ENCODE assay signal across 15 mouse cellular contexts in the genomic region with DNA sequence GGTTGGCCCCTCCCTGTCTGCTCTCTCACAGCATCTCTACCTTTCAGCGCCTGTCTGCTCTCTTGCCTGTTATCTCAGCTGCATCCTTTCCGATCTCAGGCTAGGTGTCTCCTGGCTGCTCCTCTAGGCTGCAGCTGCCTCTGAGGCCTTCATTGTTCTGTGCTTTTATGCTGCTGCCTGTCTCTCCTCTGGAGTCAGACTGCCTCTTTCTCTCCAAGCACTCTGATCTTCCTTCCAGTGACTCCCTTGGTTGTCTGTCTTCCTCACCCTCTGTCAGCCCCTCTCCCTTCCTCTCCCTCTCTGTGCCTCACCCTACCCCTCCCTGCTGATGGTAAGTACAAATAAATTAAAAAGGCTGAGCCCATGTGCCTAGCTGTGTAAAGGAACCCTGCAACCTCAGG.
DNase-seq lines count a peak whose midpoint lies in the region; ATAC-seq and TF ChIP-seq lines count a peak whose summit lies in the region.
"Had no signal": no experiment of that assay in that cellular context is flagged by ENCODE, and none has a peak within 500 bp of the region (broad histone marks: within the 10 kb centered on the region; RNA-seq: fewer than 3 reads in every experiment).

No protein-coding gene starts in this region.

- H3K4me1 ChIP-seq in embryonic facial prominence, embryonic 11.5 days (ENCODE audit: control insufficient read depth, insufficient read depth, low read length): no peaks in the 10 kb centered on the region; the same call in 1 of the 2 replicates
- peaks cover 32% of the 10 kb centered on the region for H3K4me1 ChIP-seq in forebrain, embryonic 14.5 days (ENCODE audit: control insufficient read depth, insufficient read depth, low read length)
- H3K4me1 ChIP-seq in hindbrain, postnatal 0 days (ENCODE audit: insufficient read depth, low read length): peaks cover 14% of the 10 kb centered on the region
- H3K4me1 ChIP-seq in neural tube, embryonic 13.5 days (replicated peaks): peaks cover 53% of the 10 kb centered on the region

- WGBS in embryonic facial prominence, embryonic 11.5 days: 8% methylated on average over 2 of the region's 2 CpGs
- 0% methylated on average over 2 of the region's 2 CpGs for WGBS in forebrain, embryonic 14.5 days
- 4% methylated on average over 2 of the region's 2 CpGs for WGBS in hindbrain, postnatal 0 days
- 15% methylated on average over 2 of the region's 2 CpGs for WGBS in neural tube, embryonic 13.5 days

- no peaks in the 10 kb centered on the region for H3K36me3 ChIP-seq in embryonic facial prominence, embryonic 11.5 days (replicated peaks; ENCODE audit: control insufficient read depth, insufficient read depth, low read depth, low read length)
- H3K36me3 ChIP-seq in forebrain, embryonic 14.5 days (ENCODE audit: control insufficient read depth, insufficient read depth, low read length): no peaks in the 10 kb centered on the region
- H3K36me3 ChIP-seq in hindbrain, postnatal 0 days (ENCODE audit: insufficient read depth, low read length): no peaks in the 10 kb centered on the region
- no peaks in the 10 kb centered on the region for H3K36me3 ChIP-seq in neural tube, embryonic 13.5 days
- H3K36me3 ChIP-seq: limb, embryonic 15.5 days had no signal

- no peak overlapping the region for H3K9ac ChIP-seq in embryonic facial prominence, embryonic 11.5 days (replicated peaks; ENCODE audit: low read length)
- peak overlapping the region; percentile 51 for H3K9ac ChIP-seq in forebrain, embryonic 14.5 days (ENCODE audit: low read length)
- no peak overlapping the region for H3K9ac ChIP-seq in hindbrain, postnatal 0 days (replicated peaks; ENCODE audit: low read length)
- H3K9ac ChIP-seq in neural tube, embryonic 13.5 days: peak overlapping the region; percentile 50
- H3K9ac ChIP-seq: limb, embryonic 15.5 days had no signal

- H3K27me3 ChIP-seq in embryonic facial prominence, embryonic 11.5 days (ENCODE audit: control insufficient read depth, insufficient read depth, low read length): no peaks in the 10 kb centered on the region
- H3K27me3 ChIP-seq in forebrain, embryonic 14.5 days (replicated peaks; ENCODE audit: control insufficient read depth, insufficient read depth, low read length): no peaks in the 10 kb centered on the region
- no peaks in the 10 kb centered on the region for H3K27me3 ChIP-seq in hindbrain, postnatal 0 days (ENCODE audit: insufficient read depth, low read length)
- H3K27me3 ChIP-seq in neural tube, embryonic 13.5 days: no peaks in the 10 kb centered on the region
- H3K27me3 ChIP-seq: CH12.LX; limb, embryonic 15.5 days; Patski had no signal

- no peak overlapping the region for H3K4me2 ChIP-seq in embryonic facial prominence, embryonic 11.5 days (ENCODE audit: low read depth, low read length)
- H3K4me2 ChIP-seq in forebrain, embryonic 14.5 days (ENCODE audit: low read length): no peak overlapping the region
- H3K4me2 ChIP-seq in hindbrain, postnatal 0 days (ENCODE audit: low read depth, low read length): no peak overlapping the region
- no peak overlapping the region for H3K4me2 ChIP-seq in neural tube, embryonic 13.5 days
- H3K4me2 ChIP-seq: limb, embryonic 15.5 days had no signal

- DNase-seq in embryonic facial prominence, embryonic 11.5 days (ENCODE audit: low spot score): no peak
- peak; percentile 60 for DNase-seq in forebrain, embryonic 14.5 days (ENCODE audit: low spot score)
- no peak for DNase-seq in hindbrain, postnatal 0 days (ENCODE audit: low spot score)
- DNase-seq in cerebellum, postnatal 10 days: no peak
- no peak for DNase-seq in heart, postnatal 4 days
- no peak for DNase-seq in cerebellum, adult 9-10 months
- DNase-seq: cerebellum, postnatal 25 days; gastrocnemius, postnatal 14 days; kidney, postnatal 25 days; spleen, adult 18-20 months had no signal

- no peak overlapping the region for H3K27ac ChIP-seq in embryonic facial prominence, embryonic 11.5 days (replicated peaks; ENCODE audit: low read depth, low read length)
- H3K27ac ChIP-seq in forebrain, embryonic 14.5 days (ENCODE audit: low read depth, low read length): peak overlapping the region; percentile 84
- H3K27ac ChIP-seq in hindbrain, postnatal 0 days: peak overlapping the region; percentile 41; the same call in 1 of the 2 replicates
- H3K27ac ChIP-seq in neural tube, embryonic 13.5 days (replicated peaks): peak overlapping the region; percentile 83
- H3K27ac ChIP-seq: limb, embryonic 15.5 days had no signal

- TF ChIP-seq CTCF in hindbrain, postnatal 0 days (IDR thresholded peaks at IDR 0.05; ENCODE audit: low read depth): no peak

- H3K9me3 ChIP-seq in embryonic facial prominence, embryonic 11.5 days (replicated peaks; ENCODE audit: control insufficient read depth, low read length): no peaks in the 10 kb centered on the region
- H3K9me3 ChIP-seq in forebrain, embryonic 14.5 days (replicated peaks; ENCODE audit: control insufficient read depth, low read length): 0 out of 2 replicates have a peak, but pooled peaks cover 3% of the 10 kb centered on the region
- no peaks in the 10 kb centered on the region for H3K9me3 ChIP-seq in hindbrain, postnatal 0 days (ENCODE audit: low read length)
- 0 out of 2 replicates have a peak, but pooled peaks cover 3% of the 10 kb centered on the region for H3K9me3 ChIP-seq in neural tube, embryonic 13.5 days
- H3K9me3 ChIP-seq: limb, embryonic 15.5 days had no signal

- H3K4me3 ChIP-seq in embryonic facial prominence, embryonic 11.5 days (ENCODE audit: low read depth, low read length): no peak overlapping the region
- no peak overlapping the region for H3K4me3 ChIP-seq in forebrain, embryonic 14.5 days (ENCODE audit: low read depth, low read length)
- H3K4me3 ChIP-seq in hindbrain, postnatal 0 days (ENCODE audit: low read length): no peak overlapping the region
- no peak overlapping the region for H3K4me3 ChIP-seq in neural tube, embryonic 13.5 days
- H3K4me3 ChIP-seq: limb, embryonic 15.5 days had no signal

- peak; percentile 54; the same call in 1 of the 2 replicates for ATAC-seq in embryonic facial prominence, embryonic 11.5 days (replicated peaks; ENCODE audit: insufficient number of reproducible peaks, low FRiP score, low TSS enrichment, low read depth)
- ATAC-seq in forebrain, embryonic 14.5 days: peak; percentile 54
- ATAC-seq in hindbrain, postnatal 0 days: no peak; the same call in 1 of the 2 replicates
- peak; percentile 23; the same call in 1 of the 2 replicates for ATAC-seq in neural tube, embryonic 13.5 days (ENCODE audit: low read depth)
- ATAC-seq: intestine, embryonic 16.5 days; Patski had no signal

Comparison
In these comparisons a context has a peak if more than half of its experiments do, and no peak if none do; other contexts are left out.
1. H3K9ac ChIP-seq: peak in forebrain, embryonic 14.5 days (single experiment) and neural tube, embryonic 13.5 days (single experiment); none in embryonic facial prominence, embryonic 11.5 days (single experiment) and hindbrain, postnatal 0 days (single experiment).